Mouse (Mus musculus): ENCODE measurements around the gene Foxr2. TPM values are rescaled to one million over a fixed set of nuclear protein-coding genes. Genes with fewer than 3 reads are reported as not detected.

Gene Foxr2
- polyA plus RNA-seq (2012; rRNA removed), result not detected in 2 replicates

- DNase-seq, result no peak
- TF ChIP-seq CTCF (IDR thresholded peaks at IDR 0.05; ENCODE audit: insufficient read depth, low read length) (no peak), POLR2A (IDR thresholded peaks at IDR 0.05; ENCODE audit: borderline replicate concordance, extremely low read depth, low read depth, low read length) (no peak)
- WGBS, result 20% methylated on average over 2 of the region's 3 CpGs
- H3K4me3 ChIP-seq (replicated peaks; ENCODE audit: extremely low read depth, low read depth, low read length), result no peak within 1 kb of the TSS
- H3K4me1 ChIP-seq (ENCODE audit: control insufficient read depth, insufficient read depth, low read length), result no peaks in the 10 kb centered on the region
These were observed at the start of gene Foxr2 for GRCm38 (mm10) chrX:153118486-153118885. Gene Foxr2 (plus strand): TSS chrX:153118786.

GRCm38 (mm10) chrX:153119013-153119412, 427 bp downstream of the Foxr2 start:
- Histone ChIP-seq H3K4me1 (ENCODE audit: control insufficient read depth, insufficient read depth, low read length) (no peaks in the 10 kb centered on the region), H3K4me3 (replicated peaks; ENCODE audit: extremely low read depth, low read depth, low read length) (no peak overlapping the region)
- 37% methylated on average over 2 of the region's 2 CpGs for WGBS
- TF ChIP-seq POLR2A (IDR thresholded peaks at IDR 0.05; ENCODE audit: borderline replicate concordance, extremely low read depth, low read depth, low read length) (no peak), CTCF (IDR thresholded peaks at IDR 0.05; ENCODE audit: insufficient read depth, low read length) (no peak)
- DNase-seq, result no peak

GRCm38 (mm10) chrX:153139734-153140515, 21.3 kb downstream of the Foxr2 start, which contains the start of gene Rragb:
Gene Rragb (plus strand): TSS chrX:153139981.
- Histone ChIP-seq H3K4me3 (replicated peaks; ENCODE audit: extremely low read depth, low read depth, low read length) (peak within 1 kb of the TSS; percentile 60), H3K4me1 (ENCODE audit: control insufficient read depth, insufficient read depth, low read length) (no peaks in the 10 kb centered on the region)
- DNase-seq, result peak; percentile 54
- 27% methylated on average over 47 of the region's 47 CpGs for WGBS
- TF ChIP-seq POLR2A (IDR thresholded peaks at IDR 0.05; ENCODE audit: borderline replicate concordance, extremely low read depth, low read depth, low read length) (no peak), CTCF (IDR thresholded peaks at IDR 0.05; ENCODE audit: insufficient read depth, low read length) (no peak)

- TF ChIP-seq CTCF (IDR thresholded peaks at IDR 0.05; ENCODE audit: insufficient read depth, low read length) (no peak), POLR2A (IDR thresholded peaks at IDR 0.05; ENCODE audit: borderline replicate concordance, extremely low read depth, low read depth, low read length) (no peak)
- WGBS, result 66% methylated on average over 3 of the region's 3 CpGs
- Histone ChIP-seq H3K4me1 (ENCODE audit: control insufficient read depth, insufficient read depth, low read length) (no peaks in the 10 kb centered on the region), H3K4me3 (replicated peaks; ENCODE audit: extremely low read depth, low read depth, low read length) (no peak overlapping the region)
- no peak for DNase-seq
These were observed 24.1 kb downstream of the Foxr2 start for GRCm38 (mm10) chrX:153142656-153143055.

GRCm38 (mm10) chrX:153151766-153152165, 33.2 kb downstream of the Foxr2 start:
- no peaks in the 10 kb centered on the region for H3K4me1 ChIP-seq (ENCODE audit: control insufficient read depth, insufficient read depth, low read length)
- no peak for TF ChIP-seq POLR2A (IDR thresholded peaks at IDR 0.05; ENCODE audit: borderline replicate concordance, extremely low read depth, low read depth, low read length)
- TF ChIP-seq CTCF (IDR thresholded peaks at IDR 0.05; ENCODE audit: insufficient read depth, low read length), result no peak
- 26% methylated on average over 1 of the region's 1 CpGs for WGBS
- DNase-seq, result no peak
- H3K4me3 ChIP-seq (replicated peaks; ENCODE audit: extremely low read depth, low read depth, low read length), result no peak overlapping the region

GRCm38 (mm10) chrX:153155322-153155721, 36.7 kb downstream of the Foxr2 start:
- no peak overlapping the region for H3K4me3 ChIP-seq (replicated peaks; ENCODE audit: extremely low read depth, low read depth, low read length)
- no peaks in the 10 kb centered on the region for H3K4me1 ChIP-seq (ENCODE audit: control insufficient read depth, insufficient read depth, low read length)
- no peak for DNase-seq
- WGBS, result 42% methylated on average over 3 of the region's 3 CpGs
- TF ChIP-seq POLR2A (IDR thresholded peaks at IDR 0.05; ENCODE audit: borderline replicate concordance, extremely low read depth, low read depth, low read length) (no peak), CTCF (IDR thresholded peaks at IDR 0.05; ENCODE audit: insufficient read depth, low read length) (peak; percentile 57)

- 4% methylated on average over 1 of the region's 1 CpGs for WGBS
- TF ChIP-seq POLR2A (IDR thresholded peaks at IDR 0.05; ENCODE audit: borderline replicate concordance, extremely low read depth, low read depth, low read length), result no peak
- no peak for TF ChIP-seq CTCF (IDR thresholded peaks at IDR 0.05; ENCODE audit: insufficient read depth, low read length)
- Histone ChIP-seq H3K4me1 (ENCODE audit: control insufficient read depth, insufficient read depth, low read length) (no peaks in the 10 kb centered on the region), H3K4me3 (replicated peaks; ENCODE audit: extremely low read depth, low read depth, low read length) (no peak overlapping the region)
- DNase-seq, result no peak
These were observed 56.2 kb downstream of the Foxr2 start for GRCm38 (mm10) chrX:153174786-153175185.

GRCm38 (mm10) chrX:153182221-153182620, 63.6 kb downstream of the Foxr2 start:
- Histone ChIP-seq H3K4me1 (ENCODE audit: control insufficient read depth, insufficient read depth, low read length) (no peaks in the 10 kb centered on the region), H3K4me3 (replicated peaks; ENCODE audit: extremely low read depth, low read depth, low read length) (no peak overlapping the region)
- no peak for DNase-seq
- no peak for TF ChIP-seq CTCF (IDR thresholded peaks at IDR 0.05; ENCODE audit: insufficient read depth, low read length)
- TF ChIP-seq POLR2A (IDR thresholded peaks at IDR 0.05; ENCODE audit: borderline replicate concordance, extremely low read depth, low read depth, low read length), result no peak
- 63% methylated on average over 2 of the region's 2 CpGs for WGBS

Other genes with a start within 250 kb of the Foxr2 start
- not detected in 2 replicates for gene Usp51, start 112.3 kb upstream of the Foxr2 start, polyA plus RNA-seq (2012; rRNA removed)
- gene Mageh1, start 81.2 kb upstream of the Foxr2 start, polyA plus RNA-seq (2012; rRNA removed), result 10.1 and 10.9 TPM in 2 replicates
- 2.4 and 3.5 TPM in 2 replicates for gene Rragb, start 21.2 kb downstream of the Foxr2 start, polyA plus RNA-seq (2012; rRNA removed)
- gene Klf8, start 118.7 kb downstream of the Foxr2 start, polyA plus RNA-seq (2012; rRNA removed), result 1.0 and 1.6 TPM in 2 replicates

Data from lung, adult 2 months (tissue).